Mouse (Mus musculus): ENCODE data around the gene D930048N14Rik. TPM values are rescaled to one million over a fixed set of nuclear protein-coding genes. Genes with fewer than 3 reads are reported as not detected.
"Not testable (repeated sequence)": the region's sequence is repeated elsewhere in the genome, so short reads cannot be mapped to it uniquely, and the experiment has no call there.

The D930048N14Rik gene
- total RNA-seq (2022), result 1 to 10 TPM in 1 of 4 experiments, under 1 TPM in 3; 0.22 to 1.0 (median 0.63) TPM

- DNase-seq (ENCODE audit: low spot score), result peak; percentile 67
Observed at GRCm38 (mm10) chr11:51650691-51651515, at the start of gene D930048N14Rik, which contains the start of gene N4bp3. Gene D930048N14Rik, plus strand, starts transcription at chr11:51650954. Gene N4bp3, minus strand, starts transcription at chr11:51650842.

GRCm38 (mm10) chr11:51602253-51602652, 48.5 kb upstream of the D930048N14Rik start:
- no peak for DNase-seq (ENCODE audit: low spot score)

GRCm38 (mm10) chr11:51605602-51606446, 44.9 kb upstream of the D930048N14Rik start:
- peak; percentile 89 for DNase-seq (ENCODE audit: low spot score)

- DNase-seq (ENCODE audit: low spot score), result peak; percentile 98
Observed at GRCm38 (mm10) chr11:51606447-51607095, 44.2 kb upstream of the D930048N14Rik start, which contains the start of gene Hnrnpab. Gene Hnrnpab, minus strand, starts transcription at chr11:51606847.

- DNase-seq (ENCODE audit: low spot score), result no peak
Observed at GRCm38 (mm10) chr11:51607096-51607738, 43.5 kb upstream of the D930048N14Rik start.

GRCm38 (mm10) chr11:51609266-51609909, 41.4 kb upstream of the D930048N14Rik start:
- no peak for DNase-seq (ENCODE audit: low spot score)

- not testable (repeated sequence) for DNase-seq (ENCODE audit: low spot score)
Observed at GRCm38 (mm10) chr11:51609940-51610339, 40.8 kb upstream of the D930048N14Rik start.

- no peak for DNase-seq (ENCODE audit: low spot score)
Observed at GRCm38 (mm10) chr11:51614256-51614655, 36.5 kb upstream of the D930048N14Rik start.

GRCm38 (mm10) chr11:51615129-51615528, 35.6 kb upstream of the D930048N14Rik start:
- DNase-seq (ENCODE audit: low spot score), result peak; percentile 20

- DNase-seq (ENCODE audit: low spot score), result peak; percentile 84
Observed at GRCm38 (mm10) chr11:51615601-51616000, 35.2 kb upstream of the D930048N14Rik start.

GRCm38 (mm10) chr11:51616113-51616512, 34.6 kb upstream of the D930048N14Rik start:
- DNase-seq (ENCODE audit: low spot score), result not testable (repeated sequence)

GRCm38 (mm10) chr11:51617693-51618092, 33.1 kb upstream of the D930048N14Rik start:
- DNase-seq (ENCODE audit: low spot score), result peak; percentile 78

GRCm38 (mm10) chr11:51618894-51619408, 31.8 kb upstream of the D930048N14Rik start:
- DNase-seq (ENCODE audit: low spot score), result no peak

- peak; percentile 97 for DNase-seq (ENCODE audit: low spot score)
Observed at GRCm38 (mm10) chr11:51619409-51620060, 31.2 kb upstream of the D930048N14Rik start, which contains the start of gene Nhp2. Gene Nhp2, plus strand, starts transcription at chr11:51619735.

- DNase-seq (ENCODE audit: low spot score), result no peak
Observed at GRCm38 (mm10) chr11:51620084-51620483, 30.7 kb upstream of the D930048N14Rik start.

GRCm38 (mm10) chr11:51621776-51622175, 29.0 kb upstream of the D930048N14Rik start:
- DNase-seq (ENCODE audit: low spot score), result no peak

GRCm38 (mm10) chr11:51622971-51623491, 27.7 kb upstream of the D930048N14Rik start:
- no peak for DNase-seq (ENCODE audit: low spot score)

GRCm38 (mm10) chr11:51625187-51625820, 25.4 kb upstream of the D930048N14Rik start:
- no peak for DNase-seq (ENCODE audit: low spot score)

GRCm38 (mm10) chr11:51627425-51627824, 23.3 kb upstream of the D930048N14Rik start:
- DNase-seq (ENCODE audit: low spot score), result no peak
